Mouse (Mus musculus): ENCODE results near the gene Mmd2. TPM values are rescaled to one million over a fixed set of nuclear protein-coding genes. Genes with fewer than 3 reads are reported as not detected.

The Mmd2 gene
- polyA plus RNA-seq, 1 experiment from 2014 or later, result 2.2 TPM

DNA sequence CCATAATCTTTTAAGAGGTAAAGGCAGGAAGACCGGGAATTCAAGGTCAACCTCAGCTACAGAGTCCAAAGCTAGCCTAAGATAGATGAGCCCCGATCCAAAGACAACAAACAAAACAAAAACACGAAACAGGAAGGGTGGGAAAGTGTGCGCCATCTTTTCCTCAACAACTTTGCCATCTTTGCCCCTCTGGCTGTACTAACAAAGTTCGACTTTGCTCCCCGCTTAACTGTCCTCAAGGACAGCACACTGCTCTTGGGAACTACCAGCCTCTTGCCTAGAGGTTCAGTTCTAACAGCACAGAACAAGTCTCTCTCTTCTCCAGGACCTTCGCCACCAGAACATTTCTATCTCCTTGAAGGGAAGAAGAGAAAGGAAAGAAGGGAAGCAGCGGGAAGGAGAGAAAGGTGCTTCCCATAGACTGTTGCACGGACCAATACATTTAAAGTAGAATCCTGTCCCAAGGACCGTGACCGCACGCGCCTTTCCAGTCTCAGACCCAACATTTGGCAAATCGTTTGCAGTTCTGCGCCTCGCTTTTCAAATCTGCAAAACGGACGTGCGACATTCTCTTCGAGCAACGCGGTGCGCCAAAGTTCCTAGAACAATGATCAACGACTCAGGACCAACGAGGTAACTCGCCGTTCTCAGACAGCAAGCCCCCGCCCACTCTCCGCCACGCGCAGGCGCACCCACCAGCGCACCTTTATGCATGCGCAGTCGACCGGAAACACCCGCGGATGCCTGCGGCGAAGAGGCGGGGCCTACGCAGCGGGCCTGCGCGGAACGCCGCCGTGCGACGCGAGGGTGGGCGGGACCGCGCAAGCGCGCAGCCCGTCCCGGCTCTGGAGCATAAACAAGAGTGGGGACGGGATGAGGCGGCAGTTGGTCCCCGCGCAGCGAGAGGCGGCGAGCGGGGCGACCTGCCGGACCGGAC, 20.4 kb upstream of the Mmd2 start:
- no peaks in the 10 kb centered on the region for H3K27me3 ChIP-seq
- peak; percentile 98 for ATAC-seq (ENCODE audit: low FRiP score, low read depth)
- H3K9ac ChIP-seq, result peak overlapping the region; percentile 96
- H3K36me3 ChIP-seq, result peaks cover 20% of the 10 kb centered on the region
- no peaks in the 10 kb centered on the region for H3K9me3 ChIP-seq
- peak overlapping the region; percentile 99 for H3K4me3 ChIP-seq
- H3K27ac ChIP-seq, result peak overlapping the region; percentile 87
- H3K4me2 ChIP-seq (replicated peaks), result peak overlapping the region; percentile 90
- H3K4me1 ChIP-seq, result peaks cover 18% of the 10 kb centered on the region
- WGBS, result 1% methylated on average over 69 of the region's 69 CpGs

- peak within 1 kb of the TSS; percentile 90 for H3K4me2 ChIP-seq (replicated peaks)
- peaks cover 18% of the 10 kb centered on the region for H3K4me1 ChIP-seq
- WGBS, result 88% methylated on average over 2 of the region's 2 CpGs
- peak within 1 kb of the TSS; percentile 99 for H3K4me3 ChIP-seq
- peak within 1 kb of the TSS; percentile 87; the same call in 1 of the 2 replicates for H3K27ac ChIP-seq
- peaks cover 5% of the 10 kb centered on the region; the same call in 1 of the 2 replicates for H3K36me3 ChIP-seq
- ATAC-seq (ENCODE audit: low FRiP score, low read depth), result no peak
- H3K27me3 ChIP-seq, result no peaks in the 10 kb centered on the region
- H3K9ac ChIP-seq, result peak within 1 kb of the TSS; percentile 86
- no peaks in the 10 kb centered on the region for H3K9me3 ChIP-seq
Observed at GRCm38 (mm10) chr5:142627398-142627797, 18.8 kb upstream of the Mmd2 start, which contains the start of gene Wipi2. Gene Wipi2, plus strand, starts transcription at chr5:142627698.

DNA sequence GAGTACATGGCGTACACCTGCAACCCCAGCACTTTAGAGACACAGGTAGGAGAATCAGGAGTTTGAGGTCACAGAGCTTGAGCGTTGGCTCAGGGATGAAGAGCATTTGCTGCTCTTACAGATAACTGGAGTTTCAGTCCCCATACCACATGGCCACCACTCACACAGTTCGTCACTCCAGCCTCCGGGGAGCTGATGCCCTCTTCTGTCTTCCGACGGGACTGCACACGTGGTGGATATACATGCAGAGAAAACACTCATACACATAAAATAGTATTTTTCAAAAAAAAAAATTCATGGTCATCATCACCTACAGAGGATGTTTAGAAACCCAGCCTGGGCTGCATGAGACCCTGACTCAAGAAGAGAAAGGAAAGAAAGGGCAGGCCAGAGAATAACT, 14.5 kb upstream of the Mmd2 start:
- H3K27me3 ChIP-seq, result no peaks in the 10 kb centered on the region
- H3K4me1 ChIP-seq, result peaks cover 2% of the 10 kb centered on the region; the same call in 1 of the 2 replicates
- H3K36me3 ChIP-seq, result no peaks in the 10 kb centered on the region
- no peak overlapping the region for H3K27ac ChIP-seq
- H3K9me3 ChIP-seq, result no peaks in the 10 kb centered on the region
- no peak overlapping the region for H3K9ac ChIP-seq
- no peak overlapping the region for H3K4me3 ChIP-seq
- WGBS, result 85% methylated on average over 7 of the region's 7 CpGs
- no peak overlapping the region for H3K4me2 ChIP-seq (replicated peaks)
- no peak for ATAC-seq (ENCODE audit: low FRiP score, low read depth)

GRCm38 (mm10) chr5:142622134-142622533, 13.5 kb upstream of the Mmd2 start:
- ATAC-seq (ENCODE audit: low FRiP score, low read depth), result no peak
- Histone ChIP-seq H3K36me3 (no peaks in the 10 kb centered on the region), H3K4me3 (no peak overlapping the region), H3K9ac (no peak overlapping the region), H3K9me3 (no peaks in the 10 kb centered on the region), H3K4me2 (replicated peaks) (no peak overlapping the region), H3K27me3 (no peaks in the 10 kb centered on the region), H3K4me1 (no peaks in the 10 kb centered on the region), H3K27ac (no peak overlapping the region)
- 77% methylated on average over 1 of the region's 1 CpGs for whole genome bisulfite sequencing

DNA sequence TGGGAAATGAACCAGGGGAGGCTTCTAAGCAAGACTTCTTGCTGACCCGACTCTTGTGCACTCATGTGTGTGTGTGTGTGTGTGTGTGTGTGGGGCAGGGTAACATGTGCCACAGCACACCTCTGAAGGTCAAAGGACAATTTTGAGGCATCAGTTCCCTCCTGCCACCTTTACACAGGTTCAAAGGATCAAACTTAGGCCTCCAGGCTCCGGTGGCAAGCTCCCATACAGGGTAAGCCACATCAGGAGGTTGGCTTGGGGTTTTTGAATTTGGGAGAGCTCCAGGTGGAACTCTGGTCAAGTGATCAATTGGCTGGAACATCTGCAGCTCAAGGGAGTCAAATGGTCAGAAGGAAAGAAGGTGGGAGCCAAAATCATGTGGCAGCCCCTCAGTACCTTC, 12.8 kb upstream of the Mmd2 start:
- ATAC-seq (ENCODE audit: low FRiP score, low read depth), result no peak

DNA sequence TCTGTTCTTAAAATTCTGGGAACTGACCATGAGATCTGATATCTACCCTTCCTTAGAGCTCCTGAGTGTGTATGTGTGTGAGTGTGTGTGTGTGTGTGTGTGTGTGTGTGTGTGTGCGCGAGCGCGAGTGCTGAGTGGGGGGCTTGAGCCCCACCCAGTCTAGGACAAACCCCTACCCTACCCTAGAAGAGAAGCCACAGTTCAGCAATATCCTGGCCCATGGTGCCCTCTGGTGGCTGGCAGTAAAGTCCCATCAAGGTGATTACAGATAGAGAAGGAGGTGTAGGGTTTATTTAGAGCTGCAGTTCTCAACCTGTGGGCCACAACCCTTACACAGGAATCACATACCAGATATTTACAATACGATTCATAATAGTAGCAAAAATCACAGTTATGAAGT, 11.3 kb upstream of the Mmd2 start:
- Histone ChIP-seq H3K4me2 (replicated peaks) (no peak overlapping the region), H3K36me3 (no peaks in the 10 kb centered on the region), H3K27me3 (no peaks in the 10 kb centered on the region), H3K4me1 (no peaks in the 10 kb centered on the region), H3K4me3 (no peak overlapping the region), H3K9me3 (no peaks in the 10 kb centered on the region), H3K9ac (no peak overlapping the region), H3K27ac (no peak overlapping the region)
- WGBS, result 25% methylated on average over 5 of the region's 5 CpGs
- ATAC-seq (ENCODE audit: low FRiP score, low read depth), result no peak; the same call in 1 of the 2 replicates

More for the DNA sequence above, 12.8 kb upstream of the Mmd2 start:
- Histone ChIP-seq H3K36me3 (no peaks in the 10 kb centered on the region), H3K4me3 (no peak overlapping the region), H3K4me2 (replicated peaks) (no peak overlapping the region), H3K9me3 (no peaks in the 10 kb centered on the region), H3K27me3 (no peaks in the 10 kb centered on the region), H3K9ac (no peak overlapping the region), H3K4me1 (no peaks in the 10 kb centered on the region), H3K27ac (no peak overlapping the region)
- WGBS, result 84% methylated on average over 2 of the region's 2 CpGs

DNA sequence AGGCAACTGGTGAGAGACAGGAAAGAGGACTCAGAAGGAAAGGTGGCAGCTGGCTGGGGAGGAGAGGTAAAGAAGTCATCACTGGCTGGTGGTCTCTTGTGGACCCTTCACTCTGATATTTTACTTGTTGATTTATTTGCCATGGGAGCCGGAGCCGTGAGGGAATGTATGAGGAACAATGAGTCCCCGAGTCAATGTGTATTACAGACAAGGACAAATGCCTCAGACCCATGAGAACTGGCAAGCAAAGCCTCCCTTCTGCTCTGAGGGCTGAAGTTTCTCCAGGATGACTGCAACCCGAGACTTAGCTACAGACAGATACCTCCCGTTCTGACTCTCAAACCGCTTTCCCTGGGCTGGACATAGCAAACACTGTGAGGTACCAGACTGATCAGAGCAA, 7.7 kb upstream of the Mmd2 start:
- H3K4me1 ChIP-seq, result no peaks in the 10 kb centered on the region
- 56% methylated on average over 6 of the region's 6 CpGs for WGBS
- no peaks in the 10 kb centered on the region for H3K27me3 ChIP-seq
- H3K4me2 ChIP-seq (replicated peaks), result no peak overlapping the region
- no peaks in the 10 kb centered on the region for H3K36me3 ChIP-seq
- H3K9ac ChIP-seq, result no peak overlapping the region; the same call in 1 of the 2 replicates
- no peaks in the 10 kb centered on the region for H3K9me3 ChIP-seq
- no peak overlapping the region for H3K4me3 ChIP-seq
- ATAC-seq (ENCODE audit: low FRiP score, low read depth), result no peak
- no peak overlapping the region for H3K27ac ChIP-seq

DNA sequence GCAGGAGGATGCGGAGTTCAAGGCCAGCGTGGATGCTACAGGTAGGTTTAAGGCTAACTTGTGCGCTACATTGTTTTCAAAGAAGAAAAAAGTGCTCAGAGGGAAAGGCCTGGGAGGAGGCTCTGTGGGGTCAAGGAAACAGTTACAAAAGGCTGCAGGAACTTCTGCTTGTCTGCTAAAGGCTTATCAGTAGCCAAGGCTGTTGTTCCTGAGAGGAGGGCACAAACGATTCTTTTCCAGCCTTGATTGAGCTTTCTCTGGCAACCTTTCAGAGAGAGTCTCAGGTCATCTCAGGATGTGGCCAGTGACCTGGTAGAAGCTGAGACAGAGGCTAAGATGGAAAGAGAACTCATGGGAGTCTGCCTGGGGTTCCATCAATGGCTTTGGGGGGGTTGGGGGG, 7.0 kb upstream of the Mmd2 start:
- H3K27me3 ChIP-seq, result no peaks in the 10 kb centered on the region
- no peak overlapping the region for H3K9ac ChIP-seq
- 81% methylated on average over 4 of the region's 4 CpGs for WGBS
- no peaks in the 10 kb centered on the region for H3K9me3 ChIP-seq
- no peak for ATAC-seq (ENCODE audit: low FRiP score, low read depth)
- no peak overlapping the region for H3K27ac ChIP-seq
- H3K4me3 ChIP-seq, result no peak overlapping the region
- H3K36me3 ChIP-seq, result no peaks in the 10 kb centered on the region
- no peaks in the 10 kb centered on the region for H3K4me1 ChIP-seq
- H3K4me2 ChIP-seq (replicated peaks), result no peak overlapping the region

- no peak for ATAC-seq (ENCODE audit: low FRiP score, low read depth)
- peaks cover 6% of the 10 kb centered on the region; the same call in 1 of the 2 replicates for H3K27me3 ChIP-seq
- no peak overlapping the region for H3K9ac ChIP-seq
- no peak overlapping the region for H3K27ac ChIP-seq
- H3K4me3 ChIP-seq, result no peak overlapping the region
- H3K36me3 ChIP-seq, result no peaks in the 10 kb centered on the region
- H3K4me1 ChIP-seq, result no peaks in the 10 kb centered on the region
- H3K4me2 ChIP-seq (replicated peaks), result no peak overlapping the region
- H3K9me3 ChIP-seq, result no peaks in the 10 kb centered on the region
- WGBS, result 65% methylated on average over 3 of the region's 3 CpGs
Observed at GRCm38 (mm10) chr5:142614513-142614912, 5.9 kb upstream of the Mmd2 start.

- no peak overlapping the region for H3K4me2 ChIP-seq (replicated peaks)
- peaks cover 36% of the 10 kb centered on the region for H3K27me3 ChIP-seq
- peaks cover 9% of the 10 kb centered on the region for H3K4me1 ChIP-seq
- ATAC-seq (ENCODE audit: low FRiP score, low read depth), result no peak
- whole genome bisulfite sequencing, result 87% methylated on average over 4 of the region's 4 CpGs
- no peak overlapping the region for H3K27ac ChIP-seq
- H3K4me3 ChIP-seq, result no peak overlapping the region
- no peaks in the 10 kb centered on the region for H3K36me3 ChIP-seq
- no peaks in the 10 kb centered on the region for H3K9me3 ChIP-seq
- H3K9ac ChIP-seq, result no peak overlapping the region
Observed at GRCm38 (mm10) chr5:142610362-142610761, 1.8 kb upstream of the Mmd2 start.

GRCm38 (mm10) chr5:142608989-142609325, 357 bp upstream of the Mmd2 start:
- WGBS, result 0% methylated on average over 4 of the region's 4 CpGs
- Histone ChIP-seq H3K9me3 (no peaks in the 10 kb centered on the region), H3K27me3 (peaks cover 36% of the 10 kb centered on the region), H3K4me3 (peak overlapping the region; percentile 45), H3K9ac (peak overlapping the region; percentile 66), H3K4me2 (replicated peaks) (peak overlapping the region; percentile 78), H3K36me3 (no peaks in the 10 kb centered on the region), H3K27ac (no peak overlapping the region), H3K4me1 (peaks cover 9% of the 10 kb centered on the region)
- no peak for ATAC-seq (ENCODE audit: low FRiP score, low read depth)

GRCm38 (mm10) chr5:142605288-142605687, 3.3 kb downstream of the Mmd2 start:
- WGBS, result 91% methylated on average over 12 of the region's 12 CpGs
- Histone ChIP-seq H3K9me3 (no peaks in the 10 kb centered on the region), H3K9ac (no peak overlapping the region), H3K27ac (no peak overlapping the region), H3K36me3 (no peaks in the 10 kb centered on the region), H3K4me3 (no peak overlapping the region), H3K4me1 (peaks cover 9% of the 10 kb centered on the region), H3K27me3 (peaks cover 36% of the 10 kb centered on the region), H3K4me2 (replicated peaks) (no peak overlapping the region)
- ATAC-seq (ENCODE audit: low FRiP score, low read depth), result no peak
